Mouse (Mus musculus): Measurements from ENCODE around the gene Fkbp11.
A peak's percentile ranks its signal among the peaks of the same experiment; 100 is the strongest.

- TF ChIP-seq CTCF (IDR thresholded peaks at IDR 0.05) (no peak), POLR2A (IDR thresholded peaks at IDR 0.05; ENCODE audit: insufficient read depth, low read depth, low read length) (peak; percentile 69; the same call in 1 of the 2 replicates), EP300 (IDR thresholded peaks at IDR 0.05; ENCODE audit: insufficient read depth, low read depth, low read length) (no peak)
Measured at GRCm38 (mm10) chr15:98762670-98763529, 34.9 kb upstream of the Fkbp11 start, which contains the start of gene Arf3.

Measured in heart, adult 2 months (tissue).